11 mouse cellular contexts compared by ENCODE assay signal in genomic region chr2:122164293-122164692, GRCm38 (mm10). TPM values are rescaled to one million over a fixed set of nuclear protein-coding genes. Genes with fewer than 3 reads are reported as not detected.
DNase-seq lines count a peak whose midpoint lies in the region; TF ChIP-seq lines count a peak whose summit lies in the region.
"Had no signal": no experiment of that assay in that cellular context is flagged by ENCODE, and none has a peak within 500 bp of the region (broad histone marks: within the 10 kb centered on the region; RNA-seq: fewer than 3 reads in every experiment).

No protein-coding gene starts in this region.

- DNase-seq in left cerebral cortex, adult 18-20 months (ENCODE audit: low spot score in 2 of 2) = peak; percentile 19 to 51
- DNase-seq in left cerebral cortex, postnatal 4 days = no peak
- peak; percentile 79 for DNase-seq in CD4-positive helper T cell, adult 2 months (ENCODE audit: low read depth, low spot score)
- no peak for DNase-seq in cerebellum, adult 11-12 months
- DNase-seq in kidney, postnatal 10 days = no peak
- DNase-seq in urinary bladder, adult 18-20 months (ENCODE audit: low spot score in 2 of 2) = no peak
- DNase-seq: cerebellum, adult 9-11 months had no signal

- no peaks in the 10 kb centered on the region for H3K36me3 ChIP-seq in megakaryocyte, embryonic 14.5 days (replicated peaks; ENCODE audit: low read length)
- H3K36me3 ChIP-seq: hindbrain, embryonic 12.5 days had no signal

- intact Hi-C loops in left cerebral cortex, postnatal 4 days (cut with DNase I) = loop anchor here (5.0 kb wide), 1 partner anchor 92 kb away; no protein-coding TSS in a partner anchor

- WGBS in bone marrow, adult 2 months = 5% methylated on average over 11 of the region's 11 CpGs

- peak overlapping the region; percentile 68 for H3K4me3 ChIP-seq in bone marrow, adult 2 months (replicated peaks; ENCODE audit: control insufficient read depth, low read depth, low read length)
- H3K4me3 ChIP-seq in megakaryocyte, embryonic 14.5 days (replicated peaks) = peak overlapping the region; percentile 86
- H3K4me3 ChIP-seq: hindbrain, embryonic 12.5 days had no signal

- H3K27me3 ChIP-seq in megakaryocyte, embryonic 14.5 days (replicated peaks) = no peaks in the 10 kb centered on the region
- H3K27me3 ChIP-seq: hindbrain, embryonic 12.5 days had no signal

- no peaks in the 10 kb centered on the region for H3K9me3 ChIP-seq in megakaryocyte, embryonic 14.5 days
- H3K9me3 ChIP-seq: hindbrain, embryonic 12.5 days had no signal

- TF ChIP-seq CTCF in bone marrow, adult 2 months (IDR thresholded peaks at IDR 0.05; ENCODE audit: control insufficient read depth, insufficient read depth, low read length) = no peak

- peak; percentile 34; the same call in 1 of the 2 replicates for TF ChIP-seq POLR2A in bone marrow, adult 2 months (IDR thresholded peaks at IDR 0.05; ENCODE audit: borderline replicate concordance, control insufficient read depth, low read depth, low read length)

- peaks cover 2% of the 10 kb centered on the region; the same call in 1 of the 2 replicates for H3K4me1 ChIP-seq in bone marrow, adult 2 months (ENCODE audit: control insufficient read depth, insufficient read depth, low read length)
- H3K4me1 ChIP-seq in megakaryocyte, embryonic 14.5 days = peaks cover 49% of the 10 kb centered on the region
- H3K4me1 ChIP-seq: hindbrain, embryonic 12.5 days had no signal

- H3K27ac ChIP-seq in bone marrow, adult 2 months (ENCODE audit: control insufficient read depth, insufficient read depth, low read depth, low read length, poor library complexity) = peak overlapping the region; percentile 1; the same call in 1 of the 2 replicates
- H3K27ac ChIP-seq: hindbrain, embryonic 12.5 days had no signal

RNA-seq across cellular contexts. Expression of gene Trim69, which starts 3.8 kb away (rescaled TPM):
- total RNA-seq in left cerebral cortex, adult 18-20 months (2021) = not detected
- total RNA-seq in left cerebral cortex, postnatal 4 days (2021) = not detected
- polyA plus RNA-seq in bone marrow, adult 2 months (2011; ENCODE audit: insufficient read depth, insufficient read length, low replicate concordance, missing spikeins) = not detected in 2 replicates
- not detected in 2 replicates for polyA plus RNA-seq in megakaryocyte, embryonic 14.5 days (2012; ENCODE audit: insufficient read depth, low replicate concordance)
- polyA plus RNA-seq: forebrain, embryonic 16.5 days; hindbrain, embryonic 12.5 days had no signal

RNA-seq across cellular contexts. Expression of gene B2m, which starts 16.8 kb away (rescaled TPM):
- total RNA-seq in left cerebral cortex, adult 18-20 months (2021) = 100 to 1,000 TPM; 121 to 139 TPM
- 10 to 100 TPM; 38.3 to 42.6 TPM for total RNA-seq in left cerebral cortex, postnatal 4 days (2021)
- 485 and 609 TPM in 2 replicates for polyA plus RNA-seq in bone marrow, adult 2 months (2011; ENCODE audit: insufficient read depth, insufficient read length, low replicate concordance, missing spikeins)
- polyA plus RNA-seq in megakaryocyte, embryonic 14.5 days (2012; ENCODE audit: insufficient read depth, low replicate concordance) = 24.9 and 99.6 TPM in 2 replicates

RNA-seq across cellular contexts. Expression of gene Patl2, which starts 21.7 kb away (rescaled TPM):
- under 1 TPM in 1 of 2 experiments, not detected in 1; 0.14 TPM for total RNA-seq in left cerebral cortex, adult 18-20 months (2021)
- not detected for total RNA-seq in left cerebral cortex, postnatal 4 days (2021)
- polyA plus RNA-seq in bone marrow, adult 2 months (2011; ENCODE audit: insufficient read depth, insufficient read length, low replicate concordance, missing spikeins) = not detected in 2 replicates
- polyA plus RNA-seq in megakaryocyte, embryonic 14.5 days (2012; ENCODE audit: insufficient read depth, low replicate concordance) = not detected in 2 replicates
- polyA plus RNA-seq: forebrain, embryonic 16.5 days; hindbrain, embryonic 12.5 days had no signal

RNA-seq across cellular contexts. Expression of gene Terb2, which starts 21.8 kb away (rescaled TPM):
- not detected for total RNA-seq in left cerebral cortex, adult 18-20 months (2021)
- total RNA-seq in left cerebral cortex, postnatal 4 days (2021) = not detected
- polyA plus RNA-seq in bone marrow, adult 2 months (2011; ENCODE audit: insufficient read depth, insufficient read length, low replicate concordance, missing spikeins) = not detected in 2 replicates
- not detected in 2 replicates for polyA plus RNA-seq in megakaryocyte, embryonic 14.5 days (2012; ENCODE audit: insufficient read depth, low replicate concordance)
- polyA plus RNA-seq: forebrain, embryonic 16.5 days; hindbrain, embryonic 12.5 days had no signal

RNA-seq across cellular contexts. Expression of gene Spg11, which starts 46.1 kb away (rescaled TPM):
- total RNA-seq in left cerebral cortex, adult 18-20 months (2021) = 10 to 100 TPM; 15.9 to 16.1 TPM
- total RNA-seq in left cerebral cortex, postnatal 4 days (2021) = 10 to 100 TPM; 23.3 to 23.7 TPM
- polyA plus RNA-seq in bone marrow, adult 2 months (2011; ENCODE audit: insufficient read depth, insufficient read length, low replicate concordance, missing spikeins) = 1.7 and 6.3 TPM in 2 replicates
- 0.51 TPM in 1 of 2 replicates, not detected in the other for polyA plus RNA-seq in megakaryocyte, embryonic 14.5 days (2012; ENCODE audit: insufficient read depth, low replicate concordance)

Comparison
In these comparisons a context has a peak if more than half of its experiments do, and no peak if none do; other contexts are left out.
1. DNase-seq: peak in left cerebral cortex, adult 18-20 months (2 of 2) and CD4-positive helper T cell, adult 2 months (single experiment); none in left cerebral cortex, postnatal 4 days (single experiment), cerebellum, adult 11-12 months (single experiment), kidney, postnatal 10 days (single experiment) and urinary bladder, adult 18-20 months (0 of 2).